Mouse (Mus musculus): Measurements from ENCODE around the gene Nf1. TPM values are rescaled to one million over a fixed set of nuclear protein-coding genes. Genes with fewer than 3 reads are reported as not detected.

Gene Nf1
- polyA plus RNA-seq, 1 experiment from 2014 or later, result 4.1 TPM

DNA sequence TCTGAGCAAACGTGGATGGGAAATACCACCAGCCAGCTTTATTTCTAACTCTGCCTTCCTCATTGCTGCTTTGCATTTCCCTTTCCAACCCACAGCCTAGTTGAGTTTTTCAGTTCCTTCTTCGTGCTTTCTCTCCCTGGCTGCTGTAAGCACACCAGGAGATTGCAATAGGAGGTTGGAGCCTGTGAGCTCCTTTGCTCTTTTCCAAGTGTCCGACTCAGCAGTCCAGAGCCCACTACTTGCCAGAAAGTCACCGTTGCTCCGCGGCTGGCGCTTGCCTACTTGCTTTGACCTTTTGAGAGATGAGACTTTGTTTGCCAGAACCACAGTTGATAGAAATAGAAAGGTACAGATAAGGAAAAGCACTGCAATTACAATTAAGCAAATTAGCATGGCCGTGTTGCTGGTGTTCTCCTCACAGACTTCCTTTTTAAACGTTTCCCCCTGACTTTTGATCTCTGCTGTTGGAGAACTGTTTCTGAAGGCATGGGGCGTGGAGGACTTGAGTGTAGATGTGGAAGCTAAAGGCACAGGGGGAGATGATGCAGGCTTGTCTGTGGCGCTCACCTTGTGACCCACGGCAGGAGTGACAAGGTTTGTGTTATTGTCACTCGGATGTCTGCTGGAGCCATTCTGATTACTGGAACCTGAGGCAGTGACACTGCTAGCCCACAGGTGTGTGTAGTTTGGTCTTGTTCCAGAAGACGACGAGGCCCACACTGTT lies 187.7 kb downstream of the Nf1 start:
- Histone ChIP-seq H3K4me3 (replicated peaks; ENCODE audit: low read length) (no peak overlapping the region), H3K4me2 (ENCODE audit: low read depth, low read length) (no peak overlapping the region), H3K9me3 (replicated peaks; ENCODE audit: control insufficient read depth, low read length) (no peaks in the 10 kb centered on the region), H3K36me3 (ENCODE audit: control insufficient read depth, insufficient read depth, low read length) (no peaks in the 10 kb centered on the region), H3K27ac (ENCODE audit: low read length) (peak overlapping the region; percentile 46; the same call in 1 of the 2 replicates), H3K27me3 (ENCODE audit: control insufficient read depth, insufficient read depth, low read length) (no peaks in the 10 kb centered on the region), H3K4me1 (ENCODE audit: control insufficient read depth, insufficient read depth, low read length) (no peaks in the 10 kb centered on the region), H3K9ac (ENCODE audit: low read length) (no peak overlapping the region)
- 70% methylated on average over 15 of the region's 15 CpGs for WGBS
- ATAC-seq (ENCODE audit: insufficient read depth, low FRiP score), result no peak

- Histone ChIP-seq H3K27ac (ENCODE audit: low read length) (peak overlapping the region; percentile 46; the same call in 1 of the 2 replicates), H3K36me3 (ENCODE audit: control insufficient read depth, insufficient read depth, low read length) (no peaks in the 10 kb centered on the region), H3K4me1 (ENCODE audit: control insufficient read depth, insufficient read depth, low read length) (no peaks in the 10 kb centered on the region), H3K4me3 (replicated peaks; ENCODE audit: low read length) (no peak overlapping the region), H3K9me3 (replicated peaks; ENCODE audit: control insufficient read depth, low read length) (no peaks in the 10 kb centered on the region), H3K27me3 (ENCODE audit: control insufficient read depth, insufficient read depth, low read length) (no peaks in the 10 kb centered on the region), H3K9ac (ENCODE audit: low read length) (no peak overlapping the region), H3K4me2 (ENCODE audit: low read depth, low read length) (no peak overlapping the region)
- 84% methylated on average over 5 of the region's 5 CpGs for WGBS
- ATAC-seq (ENCODE audit: insufficient read depth, low FRiP score), result no peak
Measured at GRCm38 (mm10) chr11:79527739-79528384, 188.4 kb downstream of the Nf1 start.

- H3K27ac ChIP-seq (ENCODE audit: low read length), result no peak overlapping the region
- 83% methylated on average over 3 of the region's 3 CpGs for WGBS
- H3K4me3 ChIP-seq (replicated peaks; ENCODE audit: low read length), result no peak overlapping the region
- H3K4me1 ChIP-seq (ENCODE audit: control insufficient read depth, insufficient read depth, low read length), result no peaks in the 10 kb centered on the region
- H3K27me3 ChIP-seq (ENCODE audit: control insufficient read depth, insufficient read depth, low read length), result no peaks in the 10 kb centered on the region
- no peak overlapping the region for H3K4me2 ChIP-seq (ENCODE audit: low read depth, low read length)
- H3K9ac ChIP-seq (ENCODE audit: low read length), result no peak overlapping the region
- no peak for ATAC-seq (ENCODE audit: insufficient read depth, low FRiP score)
- H3K9me3 ChIP-seq (replicated peaks; ENCODE audit: control insufficient read depth, low read length), result no peaks in the 10 kb centered on the region
- H3K36me3 ChIP-seq (ENCODE audit: control insufficient read depth, insufficient read depth, low read length), result no peaks in the 10 kb centered on the region
Measured at GRCm38 (mm10) chr11:79528601-79529000, 189.1 kb downstream of the Nf1 start.

DNA sequence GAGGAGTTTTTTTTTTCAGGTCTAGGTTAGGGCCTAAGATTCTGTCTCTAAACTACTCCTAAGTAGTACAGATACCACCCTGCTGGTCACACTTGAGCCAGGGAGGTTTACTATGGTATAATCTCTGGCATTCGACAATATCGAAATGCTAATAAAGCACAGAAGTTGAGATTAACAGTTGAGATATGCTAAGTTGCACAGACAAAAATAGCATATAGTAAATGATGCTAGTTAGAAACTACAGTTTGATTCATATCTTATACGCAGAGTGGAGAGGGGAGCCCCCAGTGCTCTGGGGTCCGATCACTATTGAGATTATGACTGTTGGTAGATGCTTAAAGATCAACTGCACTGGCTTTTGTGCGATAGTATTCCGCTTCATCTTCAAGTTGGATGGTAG lies 189.7 kb downstream of the Nf1 start:
- Histone ChIP-seq H3K4me3 (replicated peaks; ENCODE audit: low read length) (no peak overlapping the region), H3K36me3 (ENCODE audit: control insufficient read depth, insufficient read depth, low read length) (no peaks in the 10 kb centered on the region), H3K4me2 (ENCODE audit: low read depth, low read length) (no peak overlapping the region), H3K27me3 (ENCODE audit: control insufficient read depth, insufficient read depth, low read length) (no peaks in the 10 kb centered on the region), H3K27ac (ENCODE audit: low read length) (no peak overlapping the region), H3K4me1 (ENCODE audit: control insufficient read depth, insufficient read depth, low read length) (peaks cover 5% of the 10 kb centered on the region; the same call in 1 of the 2 replicates), H3K9ac (ENCODE audit: low read length) (no peak overlapping the region), H3K9me3 (replicated peaks; ENCODE audit: control insufficient read depth, low read length) (no peaks in the 10 kb centered on the region)
- ATAC-seq (ENCODE audit: insufficient read depth, low FRiP score), result no peak
- WGBS, result 92% methylated on average over 6 of the region's 6 CpGs

DNA sequence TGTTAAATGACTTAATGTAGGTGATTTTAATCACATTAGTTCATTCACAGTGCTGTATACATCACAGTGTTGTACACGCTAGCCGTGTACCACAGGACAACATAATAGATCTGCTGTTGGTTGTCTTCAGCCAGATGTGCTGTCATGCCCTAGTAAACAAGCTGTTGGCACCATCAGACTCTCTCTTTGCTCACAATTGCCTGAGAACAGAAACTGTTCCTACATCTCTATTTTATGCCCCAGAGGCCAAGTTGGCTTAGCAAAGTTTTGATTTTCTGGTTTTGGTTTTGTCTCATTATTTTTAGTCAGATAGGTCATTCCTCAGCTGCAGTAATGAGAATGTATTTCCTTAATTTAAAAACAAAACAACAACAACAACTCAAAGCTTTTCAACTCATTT lies 190.2 kb downstream of the Nf1 start:
- H3K27ac ChIP-seq (ENCODE audit: low read length), result no peak overlapping the region
- no peaks in the 10 kb centered on the region for H3K27me3 ChIP-seq (ENCODE audit: control insufficient read depth, insufficient read depth, low read length)
- no peaks in the 10 kb centered on the region for H3K9me3 ChIP-seq (replicated peaks; ENCODE audit: control insufficient read depth, low read length)
- 79% methylated on average over 2 of the region's 2 CpGs for WGBS
- H3K36me3 ChIP-seq (ENCODE audit: control insufficient read depth, insufficient read depth, low read length), result no peaks in the 10 kb centered on the region
- H3K4me1 ChIP-seq (ENCODE audit: control insufficient read depth, insufficient read depth, low read length), result peaks cover 6% of the 10 kb centered on the region; the same call in 1 of the 2 replicates
- H3K4me3 ChIP-seq (replicated peaks; ENCODE audit: low read length), result no peak overlapping the region
- no peak overlapping the region for H3K9ac ChIP-seq (ENCODE audit: low read length)
- no peak overlapping the region for H3K4me2 ChIP-seq (ENCODE audit: low read depth, low read length)
- ATAC-seq (ENCODE audit: insufficient read depth, low FRiP score), result no peak

GRCm38 (mm10) chr11:79530333-79530761 lies 190.9 kb downstream of the Nf1 start, which contains the start of the genes Evi2 and Evi2a:
Evi2 (minus strand) TSS chr11:79530589.
Evi2a (minus strand) TSS chr11:79530609.
- no peak within 1 kb of the TSS for H3K4me3 ChIP-seq (replicated peaks; ENCODE audit: low read length)
- H3K4me1 ChIP-seq (ENCODE audit: control insufficient read depth, insufficient read depth, low read length), result peaks cover 8% of the 10 kb centered on the region; the same call in 1 of the 2 replicates
- WGBS, result 83% methylated on average over 7 of the region's 7 CpGs
- H3K27ac ChIP-seq (ENCODE audit: low read length), result no peak within 1 kb of the TSS
- no peak within 1 kb of the TSS for H3K4me2 ChIP-seq (ENCODE audit: low read depth, low read length)
- H3K27me3 ChIP-seq (ENCODE audit: control insufficient read depth, insufficient read depth, low read length), result no peaks in the 10 kb centered on the region
- ATAC-seq (ENCODE audit: insufficient read depth, low FRiP score), result no peak
- no peaks in the 10 kb centered on the region for H3K9me3 ChIP-seq (replicated peaks; ENCODE audit: control insufficient read depth, low read length)
- no peak within 1 kb of the TSS for H3K9ac ChIP-seq (ENCODE audit: low read length)
- H3K36me3 ChIP-seq (ENCODE audit: control insufficient read depth, insufficient read depth, low read length), result no peaks in the 10 kb centered on the region

DNA sequence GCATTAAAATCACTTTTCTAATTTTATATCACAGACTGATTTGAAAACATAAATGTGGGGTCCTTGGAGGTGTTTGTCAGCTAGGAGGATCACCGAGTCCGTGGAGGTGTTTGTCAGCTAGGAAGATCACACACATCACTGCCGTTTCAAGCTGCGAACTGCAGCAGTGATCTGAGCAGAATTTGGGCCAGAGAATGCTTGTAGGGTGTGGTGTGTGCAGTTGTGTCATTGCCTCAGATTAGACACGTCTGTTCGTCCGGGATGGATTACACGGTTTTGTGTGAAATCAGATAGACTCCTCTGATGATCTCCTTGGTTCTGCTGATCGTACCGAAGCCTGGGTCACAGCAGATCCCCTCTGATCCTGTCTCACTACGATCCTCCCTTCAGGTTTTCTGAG lies 191.3 kb downstream of the Nf1 start:
- no peak overlapping the region for H3K9ac ChIP-seq (ENCODE audit: low read length)
- peaks cover 8% of the 10 kb centered on the region; the same call in 1 of the 2 replicates for H3K4me1 ChIP-seq (ENCODE audit: control insufficient read depth, insufficient read depth, low read length)
- H3K4me2 ChIP-seq (ENCODE audit: low read depth, low read length), result no peak overlapping the region
- WGBS, result 79% methylated on average over 11 of the region's 11 CpGs
- no peak overlapping the region for H3K4me3 ChIP-seq (replicated peaks; ENCODE audit: low read length)
- no peaks in the 10 kb centered on the region for H3K9me3 ChIP-seq (replicated peaks; ENCODE audit: control insufficient read depth, low read length)
- no peaks in the 10 kb centered on the region for H3K36me3 ChIP-seq (ENCODE audit: control insufficient read depth, insufficient read depth, low read length)
- no peaks in the 10 kb centered on the region for H3K27me3 ChIP-seq (ENCODE audit: control insufficient read depth, insufficient read depth, low read length)
- no peak for ATAC-seq (ENCODE audit: insufficient read depth, low FRiP score)
- H3K27ac ChIP-seq (ENCODE audit: low read length), result no peak overlapping the region

- Histone ChIP-seq H3K9me3 (replicated peaks; ENCODE audit: control insufficient read depth, low read length) (no peaks in the 10 kb centered on the region), H3K4me3 (replicated peaks; ENCODE audit: low read length) (no peak overlapping the region), H3K4me2 (ENCODE audit: low read depth, low read length) (no peak overlapping the region), H3K27ac (ENCODE audit: low read length) (no peak overlapping the region), H3K4me1 (ENCODE audit: control insufficient read depth, insufficient read depth, low read length) (peaks cover 8% of the 10 kb centered on the region; the same call in 1 of the 2 replicates), H3K36me3 (ENCODE audit: control insufficient read depth, insufficient read depth, low read length) (no peaks in the 10 kb centered on the region), H3K27me3 (ENCODE audit: control insufficient read depth, insufficient read depth, low read length) (no peaks in the 10 kb centered on the region), H3K9ac (ENCODE audit: low read length) (no peak overlapping the region)
- ATAC-seq (ENCODE audit: insufficient read depth, low FRiP score), result no peak
- WGBS, result 89% methylated on average over 4 of the region's 4 CpGs
Measured at GRCm38 (mm10) chr11:79531485-79531884, 192.0 kb downstream of the Nf1 start.

DNA sequence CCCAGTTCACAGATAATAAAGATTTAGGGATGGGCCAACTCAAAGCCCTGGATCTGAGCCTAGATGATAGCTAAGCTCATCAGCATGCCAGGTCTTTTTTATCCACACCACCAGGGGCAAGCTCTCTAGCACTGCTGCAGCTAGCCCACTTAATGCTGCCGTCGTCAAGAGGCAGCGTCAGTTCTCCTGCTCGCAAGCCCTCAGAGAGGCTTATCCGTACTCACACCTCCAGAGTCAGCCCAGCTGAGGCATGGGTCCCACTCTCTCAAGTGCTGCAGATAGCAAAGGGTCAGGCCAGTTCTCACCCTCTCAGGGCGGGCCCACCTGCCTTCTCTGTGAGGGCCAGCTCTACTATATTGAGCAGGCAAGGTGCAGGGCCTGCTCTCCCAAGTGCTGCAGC lies 193.8 kb downstream of the Nf1 start:
- H3K27ac ChIP-seq (ENCODE audit: low read length), result no peak overlapping the region
- H3K36me3 ChIP-seq (ENCODE audit: control insufficient read depth, insufficient read depth, low read length), result no peaks in the 10 kb centered on the region
- H3K4me1 ChIP-seq (ENCODE audit: control insufficient read depth, insufficient read depth, low read length), result peaks cover 8% of the 10 kb centered on the region; the same call in 1 of the 2 replicates
- no peak overlapping the region for H3K4me3 ChIP-seq (replicated peaks; ENCODE audit: low read length)
- ATAC-seq (ENCODE audit: insufficient read depth, low FRiP score), result no peak
- H3K27me3 ChIP-seq (ENCODE audit: control insufficient read depth, insufficient read depth, low read length), result no peaks in the 10 kb centered on the region
- H3K4me2 ChIP-seq (ENCODE audit: low read depth, low read length), result no peak overlapping the region
- no peak overlapping the region for H3K9ac ChIP-seq (ENCODE audit: low read length)
- WGBS, result 78% methylated on average over 6 of the region's 6 CpGs
- no peaks in the 10 kb centered on the region for H3K9me3 ChIP-seq (replicated peaks; ENCODE audit: control insufficient read depth, low read length)

Data from stomach, embryonic 16.5 days (tissue).